Mouse (Mus musculus): ENCODE measurements at regions not wholly inside any gene's neighbourhood (a gene's known extent, or its start where the extent isn't known, plus 50 kb on each side); places are given as distances from the start of the nearest gene placed in this dataset.

DNA sequence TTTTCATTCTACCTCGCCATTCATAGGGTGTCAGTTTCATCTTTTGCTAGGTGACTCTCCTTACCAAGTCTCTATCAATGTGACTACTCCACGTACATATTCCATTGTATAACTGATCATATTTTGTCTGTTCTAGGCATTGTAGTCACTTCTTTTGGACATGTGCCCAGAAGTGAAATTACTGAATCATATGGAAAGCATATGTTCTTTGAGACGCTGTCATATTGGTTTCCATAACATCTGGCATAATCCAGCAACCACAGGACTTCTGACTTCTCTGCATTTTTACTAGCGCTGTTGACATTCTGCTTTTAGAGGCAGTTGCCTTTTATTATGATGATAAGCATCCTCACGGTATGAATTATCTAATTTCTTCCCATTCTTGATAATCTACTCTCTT lies 113.9 kb upstream of the Clstn2 start:
- no peak for TF ChIP-seq CTCF (IDR thresholded peaks at IDR 0.05; ENCODE audit: low read depth)
- Histone ChIP-seq H3K27me3 (ENCODE audit: insufficient read depth, low read length) (no peaks in the 10 kb centered on the region), H3K9ac (no peak overlapping the region), H3K27ac (ENCODE audit: low read depth, low read length) (no peak overlapping the region), H3K4me2 (ENCODE audit: low read depth) (no peak overlapping the region), H3K9me3 (ENCODE audit: low read length) (no peaks in the 10 kb centered on the region), H3K36me3 (ENCODE audit: insufficient read depth) (no peaks in the 10 kb centered on the region), H3K4me1 (ENCODE audit: insufficient read depth) (no peaks in the 10 kb centered on the region), H3K4me3 (ENCODE audit: low read depth, low read length) (no peak overlapping the region)
- no peak for ATAC-seq
- WGBS = 71% methylated on average over 5 of the region's 5 CpGs
- DNase-seq = no peak

DNA sequence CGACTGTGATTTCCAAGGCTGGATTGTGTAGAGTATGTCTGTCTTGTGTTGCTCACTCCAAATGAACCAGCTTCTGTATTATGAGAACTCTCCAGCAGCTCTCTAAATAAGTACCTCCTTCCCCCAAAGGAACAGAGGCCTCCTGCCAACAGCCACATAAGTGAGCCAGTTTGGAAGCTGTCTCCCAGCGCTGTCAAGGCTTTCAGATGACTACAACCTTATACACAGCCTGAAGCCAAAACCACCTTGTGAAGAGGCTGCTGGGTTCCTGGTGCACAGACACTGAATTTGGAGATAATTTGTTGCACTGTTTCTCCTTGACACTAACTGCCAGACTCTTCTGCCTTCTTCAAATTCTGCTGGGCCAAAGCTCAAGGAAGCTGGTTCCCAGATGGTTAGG lies 125.4 kb upstream of the Clstn2 start:
- Histone ChIP-seq H3K27ac (ENCODE audit: low read depth, low read length) (no peak overlapping the region), H3K4me3 (ENCODE audit: low read depth, low read length) (no peak overlapping the region), H3K36me3 (ENCODE audit: insufficient read depth) (no peaks in the 10 kb centered on the region), H3K4me1 (ENCODE audit: insufficient read depth) (no peaks in the 10 kb centered on the region), H3K9me3 (ENCODE audit: low read length) (no peaks in the 10 kb centered on the region), H3K27me3 (ENCODE audit: insufficient read depth, low read length) (no peaks in the 10 kb centered on the region), H3K4me2 (ENCODE audit: low read depth) (no peak overlapping the region), H3K9ac (no peak overlapping the region)
- TF ChIP-seq CTCF (IDR thresholded peaks at IDR 0.05; ENCODE audit: low read depth) = no peak
- peak; percentile 54 for ATAC-seq
- peak; percentile 51 for DNase-seq
- WGBS = 59% methylated on average over 2 of the region's 2 CpGs

DNA sequence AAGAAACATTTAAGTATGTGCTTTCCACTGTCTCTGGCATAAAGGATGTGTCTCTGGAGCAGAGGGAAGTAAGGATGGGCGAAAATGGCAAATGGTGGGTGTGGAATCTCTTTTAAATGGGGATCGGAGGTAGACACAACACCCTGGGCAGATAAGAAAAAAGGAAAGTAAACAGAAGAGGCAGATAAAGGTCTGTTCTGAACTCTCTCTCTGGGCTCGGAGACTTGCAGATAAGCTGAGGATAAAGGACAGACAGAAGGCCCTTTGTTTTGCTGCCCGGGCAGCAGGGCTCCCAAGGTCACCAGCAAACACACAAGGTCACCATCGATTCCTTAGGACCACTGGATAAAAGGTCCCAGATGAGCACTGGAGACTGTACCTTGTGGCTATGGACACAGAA lies 122.7 kb upstream of the Nmnat3 start:
- no peak overlapping the region for H3K4me2 ChIP-seq (ENCODE audit: low read depth)
- no peaks in the 10 kb centered on the region for H3K36me3 ChIP-seq (ENCODE audit: insufficient read depth)
- TF ChIP-seq CTCF (IDR thresholded peaks at IDR 0.05; ENCODE audit: low read depth) = no peak
- no peaks in the 10 kb centered on the region for H3K9me3 ChIP-seq (ENCODE audit: low read length)
- ATAC-seq (no peak), DNase-seq (no peak)
- no peak overlapping the region for H3K27ac ChIP-seq (ENCODE audit: low read depth, low read length)
- H3K27me3 ChIP-seq (ENCODE audit: insufficient read depth, low read length) = no peaks in the 10 kb centered on the region
- H3K9ac ChIP-seq = no peak overlapping the region
- H3K4me3 ChIP-seq (ENCODE audit: low read depth, low read length) = no peak overlapping the region
- 29% methylated on average over 5 of the region's 5 CpGs for WGBS
- H3K4me1 ChIP-seq (ENCODE audit: insufficient read depth) = no peaks in the 10 kb centered on the region

DNA sequence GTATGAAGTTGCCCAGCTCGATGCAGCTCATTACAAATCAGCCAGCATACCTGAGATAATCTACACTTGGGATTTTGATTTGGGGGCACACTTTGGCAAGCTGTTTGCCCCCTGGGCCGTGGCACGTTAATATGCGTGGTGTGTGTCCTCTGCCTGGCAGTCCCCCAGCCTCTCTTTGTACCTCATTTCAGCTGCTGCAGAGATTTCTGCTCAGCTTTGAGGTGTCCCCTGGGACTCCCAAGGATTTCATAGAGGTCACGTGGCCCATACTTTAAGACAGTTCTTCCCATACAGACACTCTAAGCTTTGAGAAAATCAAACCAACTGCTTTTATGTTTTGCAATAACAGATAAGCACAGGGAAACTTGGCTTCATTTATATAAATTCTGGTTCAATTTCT lies 113.2 kb upstream of the Nmnat3 start:
- TF ChIP-seq CTCF (IDR thresholded peaks at IDR 0.05; ENCODE audit: low read depth) = no peak
- Histone ChIP-seq H3K9me3 (ENCODE audit: low read length) (no peaks in the 10 kb centered on the region), H3K27ac (ENCODE audit: low read depth, low read length) (no peak overlapping the region), H3K27me3 (ENCODE audit: insufficient read depth, low read length) (no peaks in the 10 kb centered on the region), H3K4me3 (ENCODE audit: low read depth, low read length) (no peak overlapping the region), H3K4me1 (ENCODE audit: insufficient read depth) (no peaks in the 10 kb centered on the region), H3K9ac (no peak overlapping the region), H3K4me2 (ENCODE audit: low read depth) (no peak overlapping the region), H3K36me3 (ENCODE audit: insufficient read depth) (no peaks in the 10 kb centered on the region)
- WGBS = 61% methylated on average over 5 of the region's 5 CpGs
- DNase-seq = no peak
- ATAC-seq = no peak

DNA sequence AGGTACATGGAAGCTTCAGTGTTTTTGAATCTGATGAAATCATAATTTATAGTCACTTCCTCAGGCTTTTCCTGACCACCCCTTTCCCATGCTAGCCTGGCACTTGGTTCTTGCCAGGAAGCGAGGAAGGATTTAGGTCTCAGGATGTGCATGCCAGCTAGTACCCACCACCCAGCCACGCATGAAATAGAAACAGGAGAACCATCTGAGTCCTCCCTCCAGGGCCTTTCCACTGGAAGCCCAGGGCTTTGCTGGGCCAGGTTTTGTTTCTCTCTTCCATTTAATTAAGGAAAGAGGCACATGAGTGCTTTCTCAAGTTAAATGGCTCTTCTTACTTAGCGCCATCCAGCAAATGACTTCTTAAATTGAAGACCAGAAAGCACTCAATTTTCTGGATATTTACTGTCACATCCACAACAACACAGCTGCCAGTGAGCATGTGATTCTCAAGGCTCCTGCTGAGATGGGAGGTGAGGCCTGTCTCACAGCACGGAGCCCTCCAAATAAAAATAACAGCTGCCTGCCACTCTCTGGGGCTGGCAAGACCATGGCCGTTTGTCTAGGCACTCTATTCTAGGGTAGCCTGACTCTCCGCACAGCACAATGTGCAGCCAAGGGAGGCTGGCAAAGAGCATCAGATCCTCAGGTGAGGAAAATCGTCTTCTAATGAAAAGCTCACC lies 110.4 kb upstream of the Nmnat3 start:
- H3K4me2 ChIP-seq (ENCODE audit: low read depth) = no peak overlapping the region
- WGBS = 47% methylated on average over 7 of the region's 7 CpGs

DNA sequence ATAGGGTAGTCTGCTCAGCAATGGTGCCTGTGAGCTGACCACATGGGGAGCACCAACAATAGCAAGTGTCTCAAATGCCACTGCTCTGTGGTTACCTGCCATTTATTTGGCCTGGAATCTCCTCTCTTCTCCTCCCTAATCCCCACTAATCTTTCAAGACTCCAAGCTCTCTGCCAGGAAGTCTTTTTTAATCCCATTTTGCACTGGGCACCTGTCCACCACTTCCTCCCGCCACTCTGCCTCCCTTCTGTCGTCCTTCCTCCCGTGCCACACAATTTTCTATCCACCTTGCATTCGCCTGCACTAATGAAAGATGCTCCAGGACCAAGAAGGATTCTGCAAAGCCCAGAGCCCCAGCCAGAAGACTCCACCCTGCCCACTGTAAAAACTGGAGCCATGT lies 106.5 kb upstream of the Nmnat3 start:
- no peak for TF ChIP-seq CTCF (IDR thresholded peaks at IDR 0.05; ENCODE audit: low read depth)
- Histone ChIP-seq H3K9ac (no peak overlapping the region), H3K36me3 (ENCODE audit: insufficient read depth) (no peaks in the 10 kb centered on the region), H3K4me1 (ENCODE audit: insufficient read depth) (no peaks in the 10 kb centered on the region), H3K27me3 (ENCODE audit: insufficient read depth, low read length) (no peaks in the 10 kb centered on the region), H3K9me3 (ENCODE audit: low read length) (no peaks in the 10 kb centered on the region), H3K4me2 (ENCODE audit: low read depth) (no peak overlapping the region), H3K27ac (ENCODE audit: low read depth, low read length) (no peak overlapping the region), H3K4me3 (ENCODE audit: low read depth, low read length) (no peak overlapping the region)
- DNase-seq = no peak
- WGBS = 30% methylated on average over 4 of the region's 4 CpGs
- ATAC-seq = no peak

More for the DNA sequence above, 110.4 kb upstream of the Nmnat3 start:
- Histone ChIP-seq H3K4me1 (ENCODE audit: insufficient read depth) (no peaks in the 10 kb centered on the region), H3K27me3 (ENCODE audit: insufficient read depth, low read length) (no peaks in the 10 kb centered on the region), H3K9me3 (ENCODE audit: low read length) (no peaks in the 10 kb centered on the region), H3K4me3 (ENCODE audit: low read depth, low read length) (no peak overlapping the region), H3K9ac (no peak overlapping the region), H3K36me3 (ENCODE audit: insufficient read depth) (no peaks in the 10 kb centered on the region), H3K27ac (ENCODE audit: low read depth, low read length) (no peak overlapping the region)
- peak; percentile 83 for ATAC-seq
- DNase-seq = peak; percentile 11
- TF ChIP-seq CTCF (IDR thresholded peaks at IDR 0.05; ENCODE audit: low read depth) = no peak

DNA sequence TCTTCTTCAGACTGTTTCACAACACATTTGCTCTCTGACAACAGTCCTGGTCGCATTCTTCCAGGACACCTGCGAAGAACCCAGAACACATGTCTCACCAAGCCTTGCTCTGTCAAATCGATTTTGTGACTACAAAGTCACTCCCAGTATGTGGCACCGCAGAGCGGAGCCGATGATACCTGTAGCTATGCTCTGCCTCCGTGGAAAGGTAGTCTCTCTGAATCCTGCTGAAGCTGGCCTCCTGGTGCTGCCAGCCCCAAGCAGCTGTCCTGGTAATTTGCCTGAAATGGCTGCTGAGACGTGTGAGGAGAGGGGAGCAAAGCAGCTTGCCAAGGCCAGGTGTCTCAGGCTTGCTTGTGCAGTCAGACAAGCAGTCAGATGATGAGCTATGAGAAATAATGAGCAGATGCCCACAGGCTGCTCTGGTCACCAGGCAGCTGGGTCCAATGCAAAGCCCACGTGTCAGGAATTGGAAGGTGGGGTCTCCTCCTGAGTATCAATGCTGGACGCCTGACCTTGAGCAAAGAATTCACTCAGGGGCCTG lies 100.4 kb upstream of the Nmnat3 start:
- H3K9ac ChIP-seq = no peak overlapping the region
- no peak overlapping the region for H3K4me2 ChIP-seq (ENCODE audit: low read depth)
- 80% methylated on average over 10 of the region's 10 CpGs for WGBS
- no peak for TF ChIP-seq CTCF (IDR thresholded peaks at IDR 0.05; ENCODE audit: low read depth)
- H3K9me3 ChIP-seq (ENCODE audit: low read length) = no peaks in the 10 kb centered on the region
- H3K36me3 ChIP-seq (ENCODE audit: insufficient read depth) = no peaks in the 10 kb centered on the region
- no peaks in the 10 kb centered on the region for H3K4me1 ChIP-seq (ENCODE audit: insufficient read depth)
- no peak overlapping the region for H3K27ac ChIP-seq (ENCODE audit: low read depth, low read length)
- DNase-seq (no peak), ATAC-seq (peak; percentile 36; the same call in 1 of the 2 replicates)
- no peak overlapping the region for H3K4me3 ChIP-seq (ENCODE audit: low read depth, low read length)
- H3K27me3 ChIP-seq (ENCODE audit: insufficient read depth, low read length) = no peaks in the 10 kb centered on the region

All from forebrain, postnatal 0 days (tissue).